Mouse (Mus musculus) skeletal muscle tissue, adult 2 months (tissue): ENCODE measurements around the gene Etv6.

Source experiments
- DNase-seq: peaks from one replicate; pipeline ENCODE4 v3.0.0-alpha.2; 2012; ENCODE audit warnings: low read depth, low spot score

The Etv6 gene

DNA sequence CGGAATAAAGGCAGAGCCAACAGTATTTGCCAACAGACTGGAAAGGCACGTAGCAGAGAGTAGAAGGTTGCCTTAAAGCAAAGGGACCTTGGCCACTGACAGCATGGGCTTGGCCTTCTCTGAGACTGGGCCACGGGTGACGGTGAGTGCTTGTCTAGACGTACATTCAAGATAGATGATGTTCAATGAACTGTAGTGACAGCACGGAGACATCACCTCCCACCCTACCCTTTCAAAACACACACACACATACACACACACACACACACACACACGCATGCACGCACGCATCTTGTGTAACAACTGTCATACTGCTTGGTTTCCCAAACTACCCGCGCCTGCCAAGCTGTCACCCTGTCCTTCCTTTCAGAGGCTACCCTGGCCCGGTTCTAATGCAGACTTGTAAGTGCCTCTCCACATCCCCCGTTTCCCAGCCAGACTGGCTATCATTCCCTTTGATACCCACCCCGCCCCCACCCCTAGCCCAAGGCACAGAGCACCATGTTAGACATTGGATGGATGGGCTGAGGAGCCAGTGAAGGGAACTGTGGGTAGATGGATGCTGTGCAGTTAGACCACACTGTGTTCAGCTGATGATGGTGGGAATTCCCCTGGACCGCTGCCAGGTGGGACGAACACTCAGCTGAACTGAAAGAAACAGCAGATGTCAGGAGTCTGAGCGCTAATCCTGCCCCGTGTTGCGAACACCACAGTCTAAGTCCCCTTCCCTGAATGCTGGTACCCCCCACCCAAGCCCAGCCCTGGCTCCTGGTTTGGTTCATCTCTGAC, 172.1 kb downstream of the Etv6 start:
- DNase-seq, result peak; percentile 41

DNA sequence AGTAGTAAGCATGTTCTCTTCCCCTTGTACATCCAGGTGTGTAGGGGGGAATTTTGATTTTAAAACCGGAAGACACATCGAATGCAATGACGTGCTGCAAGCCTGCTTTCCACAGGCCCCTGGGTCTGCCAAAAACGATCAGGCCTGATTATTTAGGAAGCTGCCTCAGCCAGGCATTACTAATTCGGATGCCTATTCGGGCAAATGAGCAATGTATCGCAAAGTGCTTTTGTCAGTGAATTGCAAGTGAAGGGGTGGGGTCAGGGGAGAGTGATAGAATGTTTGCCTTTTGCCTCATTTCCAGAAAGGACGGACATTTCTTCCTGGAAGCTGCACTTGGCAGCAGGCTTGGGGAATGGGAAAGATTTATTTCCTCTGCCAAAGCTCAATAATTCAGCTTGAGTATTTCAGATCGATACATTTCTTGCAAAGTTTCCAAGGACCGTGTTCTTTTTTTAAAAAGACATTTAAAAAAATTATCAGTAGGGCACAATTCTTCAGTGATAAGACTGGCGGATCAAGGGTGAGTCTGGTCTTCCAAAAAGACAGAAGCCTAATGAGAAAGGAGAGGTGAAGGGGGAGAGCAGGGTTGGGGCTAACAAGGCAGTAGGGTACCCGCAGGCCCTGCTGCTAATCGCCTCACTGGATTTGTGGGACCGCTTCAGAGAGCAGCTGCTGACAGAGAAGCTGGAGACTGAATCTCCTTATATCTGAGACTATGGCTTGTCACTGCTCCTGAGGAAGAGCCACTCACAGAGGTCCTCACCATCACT, 172.9 kb downstream of the Etv6 start:
- no peak for DNase-seq

DNA sequence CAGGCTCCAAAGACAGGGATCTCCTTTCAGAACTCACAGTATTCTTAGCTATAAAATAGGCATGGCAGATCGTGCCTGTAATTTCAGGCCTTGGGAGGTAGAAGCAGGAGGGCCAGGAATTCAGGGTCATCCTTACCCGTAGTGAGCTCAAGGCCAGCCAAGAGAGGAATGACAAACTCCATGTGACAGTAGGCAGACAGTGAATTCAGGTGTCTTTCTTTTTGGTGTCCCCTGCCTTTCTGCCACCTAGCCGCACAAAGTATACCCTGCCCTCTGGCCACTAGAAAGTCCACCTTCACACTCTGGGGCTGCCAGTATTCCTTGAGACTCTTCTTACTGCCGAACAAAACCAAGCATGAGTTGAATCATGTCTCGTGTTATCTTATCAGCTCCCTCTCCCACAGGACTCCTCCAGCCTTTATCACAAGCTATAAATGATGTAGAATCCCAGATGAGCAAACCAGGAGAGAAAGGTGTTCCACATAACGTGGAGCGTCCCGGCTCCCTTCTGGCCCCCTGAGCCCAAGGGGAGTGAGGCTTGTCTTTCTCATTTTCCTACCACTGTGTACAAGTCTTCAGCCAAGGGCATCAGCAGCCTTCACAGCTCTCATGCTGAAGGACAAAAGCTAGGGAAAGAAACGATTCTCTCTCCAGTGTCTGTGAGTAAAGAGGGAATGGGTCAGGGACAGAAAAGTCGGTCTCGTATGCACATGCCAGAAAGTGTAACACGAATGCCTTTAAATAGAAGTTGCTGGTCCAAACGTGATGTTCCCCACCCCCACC, 175.4 kb downstream of the Etv6 start:
- DNase-seq, result no peak

DNA sequence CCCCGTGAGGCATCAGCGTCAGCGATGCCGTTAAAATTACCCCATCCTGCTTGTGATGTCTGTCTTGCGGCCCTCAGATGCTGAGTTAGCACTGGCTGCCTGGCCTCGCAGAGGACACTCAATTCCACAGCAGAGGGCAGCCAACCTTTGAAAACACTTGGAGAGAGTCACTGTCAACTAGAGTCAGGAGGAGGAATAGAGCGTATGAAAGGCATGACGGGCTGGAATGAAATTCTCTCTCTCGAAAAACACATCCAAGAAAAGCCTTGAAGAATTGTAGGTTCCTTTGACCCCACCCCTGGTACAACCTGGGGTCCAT, 175.9 kb downstream of the Etv6 start:
- peak; percentile 63 for DNase-seq

DNA sequence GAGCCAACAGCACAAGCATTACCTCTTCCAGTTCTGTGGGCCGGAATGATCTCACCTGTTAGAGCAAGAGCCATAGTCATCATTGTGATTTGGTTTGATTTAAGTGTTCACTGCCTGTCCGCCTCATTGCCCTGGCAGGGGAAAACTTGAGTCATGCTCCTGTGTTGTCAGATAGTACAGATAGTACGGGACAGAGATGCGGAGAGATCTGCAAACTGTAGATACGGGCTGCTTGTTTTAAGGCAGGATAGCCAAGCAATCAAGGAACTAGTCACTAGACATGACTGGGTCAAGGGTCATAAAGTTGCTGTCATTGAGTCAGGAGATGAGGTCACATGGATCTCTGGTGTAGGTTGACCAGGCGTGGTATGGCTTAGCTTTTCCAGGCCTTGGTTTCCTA, 182.2 kb downstream of the Etv6 start:
- no peak for DNase-seq

DNA sequence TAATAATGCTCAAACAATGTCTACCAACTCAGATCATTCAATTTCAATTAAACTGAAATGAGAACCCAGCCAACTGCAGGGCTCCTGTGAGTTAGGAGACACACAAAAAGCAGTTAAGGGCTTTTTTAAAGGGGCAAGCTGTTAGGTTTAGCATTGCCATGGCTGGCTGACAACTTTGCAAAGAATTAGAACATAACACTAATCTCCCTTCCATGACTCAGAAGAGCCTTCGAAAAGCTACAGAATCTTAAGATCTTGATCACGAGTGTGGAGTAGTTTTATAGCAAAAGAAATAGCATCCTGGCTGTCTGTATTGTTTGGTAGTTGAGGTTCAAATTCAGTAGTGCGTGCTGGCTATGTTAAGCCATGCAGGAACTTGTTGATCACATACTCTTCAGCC, 182.9 kb downstream of the Etv6 start:
- no peak for DNase-seq

DNA sequence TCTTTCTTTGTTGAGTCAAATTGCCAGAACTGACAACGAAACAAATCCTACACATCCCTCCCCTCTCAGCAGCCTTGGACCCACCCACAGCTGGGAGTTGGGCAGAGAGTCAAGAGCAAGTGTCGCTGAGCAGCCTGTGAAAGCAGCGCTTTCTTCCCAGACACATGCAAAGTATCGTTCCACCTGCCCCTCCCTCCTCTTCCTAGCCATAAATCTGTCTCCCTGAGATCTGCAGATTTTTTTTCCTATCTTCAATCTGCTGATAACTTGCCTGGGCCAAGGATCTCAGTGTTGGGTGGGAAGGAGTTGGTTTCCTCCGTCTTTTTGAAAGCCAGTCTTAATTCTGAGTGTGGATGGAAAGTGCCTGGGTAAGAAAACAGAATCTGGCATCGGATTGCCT, 183.9 kb downstream of the Etv6 start:
- DNase-seq, result no peak

DNA sequence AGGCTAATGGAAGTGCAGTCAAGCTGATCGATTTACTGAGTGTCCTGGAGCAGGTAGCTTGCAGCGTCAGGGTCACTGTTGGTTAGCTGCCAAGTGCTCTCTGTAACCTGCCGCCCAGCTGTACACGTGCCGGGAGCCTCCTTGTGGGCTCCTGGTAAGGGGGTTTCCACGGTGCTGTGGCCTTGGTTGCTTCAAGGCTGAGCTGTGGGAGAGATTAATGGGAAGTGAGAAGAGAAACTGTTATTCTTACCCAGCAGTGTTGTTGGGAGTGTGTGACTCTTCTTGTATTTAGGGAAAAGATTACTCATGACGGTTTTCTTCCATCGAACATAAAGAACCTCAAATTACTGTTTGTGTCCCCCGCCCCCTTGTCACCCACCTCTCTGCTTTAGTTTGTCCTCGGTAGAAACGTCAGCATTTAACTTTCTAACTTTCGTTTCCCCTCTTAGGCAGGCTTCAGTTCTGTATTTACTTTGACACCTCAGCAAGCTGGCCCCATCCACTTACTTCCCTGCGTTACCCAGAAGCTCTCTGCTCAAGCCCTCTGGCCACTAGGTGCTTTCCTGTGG, 184.8 kb downstream of the Etv6 start:
- DNase-seq, result no peak

DNA sequence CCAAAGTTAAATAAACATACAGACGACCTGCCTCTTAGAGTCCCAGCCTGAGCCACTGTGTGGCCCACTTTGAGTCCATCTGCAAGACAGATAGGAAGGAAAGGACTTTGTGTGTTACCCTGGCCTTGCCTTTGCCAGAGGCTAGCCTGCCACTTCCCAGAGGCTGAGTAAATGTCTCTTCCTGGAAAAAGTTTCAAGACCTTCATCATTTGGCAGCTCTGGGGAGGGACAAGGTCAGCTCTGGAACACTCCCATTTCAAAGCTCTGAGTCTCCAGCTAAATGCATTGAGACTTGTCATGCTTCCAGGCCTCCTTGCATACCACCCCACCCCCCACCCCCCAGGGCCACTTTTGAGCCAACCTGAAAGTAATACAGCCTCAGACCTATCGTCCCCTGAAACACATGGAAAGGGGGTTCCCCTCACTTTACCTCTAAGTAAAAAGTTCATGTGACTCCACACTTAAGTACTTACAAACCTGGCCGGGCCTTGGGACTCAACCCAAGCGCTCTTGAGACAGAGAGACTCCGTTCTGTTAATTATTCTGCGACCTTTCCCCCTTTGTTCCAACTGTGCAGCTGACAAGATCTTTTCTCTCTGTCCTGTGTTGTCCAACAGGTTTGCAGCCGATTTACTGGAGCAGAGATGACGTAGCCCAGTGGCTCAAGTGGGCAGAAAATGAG, 186.9 kb downstream of the Etv6 start:
- no peak for DNase-seq

DNA sequence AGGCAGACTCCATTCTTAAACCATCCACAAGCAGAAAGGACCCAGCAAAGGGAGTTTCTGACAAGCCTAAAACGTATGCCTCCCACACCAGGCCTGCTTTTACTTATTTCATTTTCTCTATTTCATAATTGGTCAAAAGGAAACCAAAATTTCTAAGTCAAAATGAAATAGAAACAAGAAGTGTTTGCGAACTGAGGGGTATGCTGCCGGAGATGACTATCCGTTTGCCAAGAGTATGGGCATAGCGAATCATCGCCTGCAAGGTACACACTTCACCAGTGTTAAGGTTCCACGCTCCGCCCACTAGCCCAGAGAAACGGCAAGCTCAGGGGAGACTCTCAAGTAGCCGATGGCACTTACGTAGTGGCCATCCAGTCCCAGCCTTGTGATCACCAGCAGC, 190.1 kb downstream of the Etv6 start:
- no peak for DNase-seq

DNA sequence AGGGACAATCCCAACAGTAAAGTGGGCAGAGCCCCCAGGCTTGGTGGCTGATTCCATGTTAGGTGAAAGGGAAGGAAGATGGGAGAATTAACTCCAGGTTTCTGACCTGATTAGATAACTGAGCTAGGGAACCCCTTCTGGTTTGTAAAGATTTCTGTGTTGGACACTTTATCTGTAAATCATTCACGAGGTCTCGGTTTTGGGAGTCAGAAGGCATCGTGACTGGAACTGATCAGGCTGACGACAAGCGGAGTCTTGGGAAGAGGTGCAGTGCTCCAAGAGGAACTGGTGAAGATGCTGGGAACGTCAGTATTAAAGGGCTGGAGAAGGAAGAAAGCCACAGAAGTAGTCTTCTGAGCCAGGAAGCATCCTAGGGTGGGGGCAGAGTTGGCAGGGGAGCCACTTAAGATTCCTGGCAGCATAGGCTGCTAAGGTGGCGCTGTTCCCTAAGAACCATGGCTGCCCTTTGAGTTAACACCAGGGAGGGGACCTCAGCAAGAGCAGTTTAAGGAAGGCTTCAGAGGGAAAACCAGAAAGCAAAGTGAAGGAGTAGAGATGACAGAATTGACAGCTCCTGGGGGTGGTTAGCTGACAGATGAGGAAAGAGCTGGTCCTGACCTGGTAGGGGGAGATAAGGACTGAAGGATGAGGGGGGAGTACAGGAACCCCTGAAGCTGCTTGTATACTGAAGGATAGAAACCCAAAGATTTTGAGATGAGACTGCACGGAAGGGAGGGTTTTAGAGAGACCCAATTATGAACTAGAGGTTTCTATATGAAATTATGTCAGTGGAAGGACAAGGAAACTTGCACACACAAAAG, 191.1 kb downstream of the Etv6 start:
- DNase-seq, result no peak

DNA sequence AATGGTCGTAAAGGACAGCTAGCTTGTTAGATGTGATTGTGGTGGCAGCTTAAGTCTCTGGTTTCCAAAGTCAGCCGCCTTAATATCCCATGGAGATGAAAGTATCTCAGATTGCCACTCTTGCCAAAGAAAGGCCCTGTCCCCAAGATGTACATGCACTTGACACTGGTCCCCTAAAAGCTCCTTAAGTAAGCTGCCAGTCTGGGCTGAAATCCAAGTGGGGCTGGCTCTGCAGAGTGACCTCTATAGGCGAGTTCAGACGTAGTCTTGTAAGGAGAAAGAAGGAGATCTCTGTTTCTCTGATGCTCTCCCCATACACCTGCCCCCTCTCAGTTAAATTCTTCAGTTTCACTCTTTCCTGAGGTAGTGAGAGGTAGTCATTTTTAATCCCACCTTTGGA, 200.8 kb downstream of the Etv6 start:
- DNase-seq, result no peak

DNA sequence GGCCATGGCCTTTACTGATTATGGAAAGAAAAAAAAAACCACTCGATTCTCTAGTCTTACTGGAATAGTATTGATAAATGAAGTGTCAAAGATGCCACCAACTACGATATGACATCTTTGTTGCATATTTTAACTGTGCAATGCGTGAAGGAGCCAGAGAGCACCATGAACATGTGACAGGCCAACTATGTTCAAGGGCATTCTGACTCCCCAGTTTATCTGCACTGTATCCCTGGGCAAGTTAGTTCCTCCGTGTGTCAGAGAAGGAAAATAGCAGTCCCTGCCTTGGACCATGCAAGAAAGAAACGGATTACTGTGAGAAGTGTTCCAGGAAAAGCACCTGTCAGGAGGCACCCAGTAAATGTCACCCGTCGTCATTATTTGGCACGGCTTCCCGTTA, 203.0 kb downstream of the Etv6 start:
- DNase-seq, result no peak

DNA sequence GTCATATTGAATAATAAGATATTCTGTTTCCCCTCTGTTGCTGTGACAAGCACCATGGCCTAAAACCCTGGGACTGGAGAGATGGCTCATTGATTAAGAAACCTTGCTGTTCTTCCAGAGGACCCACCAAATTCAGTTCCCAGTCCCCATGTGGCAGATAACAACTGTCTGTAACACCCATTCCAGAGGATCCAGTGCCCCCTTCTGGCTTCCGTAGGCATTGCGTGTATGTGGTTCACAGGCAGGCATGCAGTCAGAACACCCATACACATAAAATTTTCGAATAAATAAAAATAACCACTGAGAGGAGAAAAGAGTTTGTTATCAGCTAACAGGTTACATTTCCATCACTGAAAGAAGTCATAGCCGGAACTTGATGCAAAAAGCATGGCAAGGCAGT, 205.5 kb downstream of the Etv6 start:
- DNase-seq, result no peak

DNA sequence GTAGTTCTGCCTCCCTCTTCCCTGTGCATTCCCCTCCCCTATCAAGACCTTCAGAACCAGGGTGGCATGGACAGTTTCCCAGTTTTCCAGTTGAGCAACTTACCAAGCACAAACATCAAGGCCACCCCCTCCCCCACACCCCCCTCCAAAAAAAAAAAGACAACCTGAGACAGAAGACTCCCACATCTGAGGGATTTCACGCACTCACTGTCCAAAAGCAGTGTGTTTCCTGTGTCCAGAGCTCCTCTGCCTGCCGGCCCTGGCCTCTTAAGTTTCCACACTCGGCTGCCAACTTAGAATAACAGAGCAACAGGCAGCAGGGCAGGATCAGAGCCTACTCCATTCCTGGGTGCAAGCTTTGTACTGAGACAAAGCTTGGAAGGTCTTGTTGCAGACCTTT, 207.6 kb downstream of the Etv6 start:
- no peak for DNase-seq

DNA sequence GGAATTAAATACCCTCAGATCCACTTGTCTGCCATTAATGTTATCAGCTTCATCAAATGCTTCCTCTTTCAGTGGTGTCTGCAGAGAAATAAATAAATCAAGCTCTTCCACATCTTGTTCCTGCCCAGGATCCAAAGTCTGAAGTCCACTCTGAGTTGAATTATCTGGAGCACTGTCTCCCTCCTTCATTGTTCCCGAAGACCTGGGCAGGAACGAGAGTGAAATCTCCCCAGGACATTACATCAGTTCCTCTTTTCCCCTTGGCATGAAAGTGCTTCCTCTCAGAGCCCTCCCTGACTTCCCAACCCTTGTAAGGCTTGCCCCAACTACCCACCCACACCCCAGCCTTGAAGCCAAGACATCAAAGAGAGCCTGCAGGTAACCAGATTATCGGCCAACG, 208.0 kb downstream of the Etv6 start:
- DNase-seq, result peak; percentile 17

DNA sequence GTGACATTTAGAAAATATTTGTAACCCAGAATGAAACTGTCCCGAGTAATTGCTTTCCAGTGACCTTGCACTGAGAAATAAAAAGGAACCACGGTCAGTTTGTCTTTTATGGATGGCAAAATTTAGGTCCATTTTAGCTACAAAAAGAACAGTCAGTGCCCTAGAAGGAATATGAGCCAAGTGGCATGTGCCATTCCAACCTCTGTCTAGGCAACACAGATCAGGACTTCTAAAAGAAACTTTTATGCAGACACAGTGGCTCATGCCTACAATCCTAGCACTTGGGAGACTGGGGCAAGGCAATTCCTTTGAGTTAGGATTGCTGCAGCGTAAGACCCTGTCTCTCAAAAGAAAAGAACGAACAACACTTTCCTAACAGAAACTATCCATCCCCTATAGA, 208.6 kb downstream of the Etv6 start:
- DNase-seq, result no peak

DNA sequence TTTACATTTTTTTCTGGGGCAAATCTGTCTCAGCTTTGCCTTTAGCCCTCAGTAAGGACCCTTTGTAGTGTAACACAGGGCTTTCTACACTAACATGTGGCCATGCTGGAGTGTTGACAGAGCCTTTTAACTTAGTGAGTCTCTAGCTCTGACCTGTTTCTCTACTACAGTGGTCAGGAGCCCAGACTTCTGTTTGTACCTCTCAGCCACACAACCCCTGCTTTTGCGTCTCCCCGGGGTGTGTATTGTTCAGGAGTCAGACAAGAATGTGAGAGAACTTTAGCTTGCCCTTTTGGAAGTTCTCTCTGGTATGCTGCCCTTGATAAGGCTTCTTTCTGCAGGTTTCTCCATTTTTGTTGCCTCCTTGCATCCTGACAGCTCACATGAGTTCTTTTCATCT, 210.6 kb downstream of the Etv6 start:
- no peak for DNase-seq

DNA sequence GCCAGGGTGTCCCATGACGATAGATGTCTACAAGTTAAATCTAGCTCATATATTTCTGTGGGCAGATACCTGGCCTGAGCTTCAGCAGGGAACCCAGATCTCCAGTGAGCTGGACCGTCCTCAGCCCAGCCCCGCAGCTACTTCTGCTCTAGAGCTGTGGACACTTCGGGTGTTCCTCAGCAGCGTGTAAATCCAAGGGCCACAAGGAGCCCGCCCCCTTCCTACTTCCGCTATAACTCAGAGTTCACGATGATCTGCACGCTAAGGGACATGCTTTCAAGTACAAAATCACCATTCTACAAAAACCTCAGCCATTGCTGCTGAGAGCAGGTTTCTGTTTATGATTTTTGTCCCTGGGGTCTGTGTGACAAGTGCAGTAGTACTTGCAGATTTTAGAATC, 211.8 kb downstream of the Etv6 start:
- DNase-seq, result no peak

DNA sequence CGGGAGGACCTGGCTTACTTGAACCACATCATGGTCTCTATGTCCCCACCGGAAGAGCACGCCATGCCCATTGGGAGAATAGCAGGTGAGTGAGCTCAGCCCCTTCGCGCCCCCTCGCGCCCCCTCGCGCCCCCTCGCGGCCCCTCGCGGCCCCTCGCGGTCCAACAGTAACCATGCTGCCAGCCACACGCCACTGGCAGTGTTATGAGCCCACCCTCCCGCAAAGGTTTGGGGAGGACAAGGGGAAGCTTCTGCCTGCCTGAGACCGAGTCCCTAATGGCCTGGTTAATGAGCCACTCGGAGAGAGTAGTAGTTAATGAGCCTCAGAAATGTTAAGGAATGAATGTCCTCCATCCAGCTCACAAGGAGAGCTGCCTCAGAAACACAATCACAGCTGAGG, 213.2 kb downstream of the Etv6 start:
- no peak for DNase-seq

DNA sequence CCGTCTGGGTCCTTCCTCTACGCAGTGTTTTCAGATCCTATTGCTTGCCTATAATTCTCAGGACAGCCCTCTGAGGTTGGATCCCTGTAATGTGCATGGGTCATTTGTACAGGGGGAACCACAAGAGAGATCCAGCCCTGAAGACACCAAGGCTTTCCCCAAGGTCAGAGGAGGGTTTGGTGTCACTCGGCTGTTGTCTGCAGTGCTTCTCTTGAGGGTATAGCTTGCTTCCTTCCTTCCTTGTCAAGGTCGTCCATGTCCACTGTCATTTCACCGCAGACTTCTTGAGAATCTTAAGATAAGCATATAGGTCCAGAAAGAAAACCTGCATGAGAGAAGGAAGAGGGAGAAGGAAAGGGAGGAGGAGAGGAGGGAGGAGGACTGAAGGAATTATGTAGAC, 215.3 kb downstream of the Etv6 start:
- DNase-seq, result no peak
